Mouse (Mus musculus) frontal cortex, adult 2 months (tissue): ENCODE data around the gene Vezt. TPM values are rescaled to one million over a fixed set of nuclear protein-coding genes. Genes with fewer than 3 reads are reported as not detected.
A peak's percentile ranks its signal among the peaks of the same experiment; 100 is the strongest.

Experiments
- DNase-seq, 2 experiments: peaks; one replicate each; pipeline ENCODE4 v3.0.0; 2022; ENCODE audit warnings: low spot score in 1 of 2; ENCODE audit errors: extremely low spot score in 1 of 2
- polyA plus RNA-seq: library from polyadenylated mRNA; depleted of rRNA; stranded (reverse); fragments of >200 nt; gene quantifications from 2 replicates; pipeline ENCODE4 v1.2.3, GENCODE M21; 2012

Gene Vezt
- polyA plus RNA-seq, 1 experiment: 38.8 TPM

DNA sequence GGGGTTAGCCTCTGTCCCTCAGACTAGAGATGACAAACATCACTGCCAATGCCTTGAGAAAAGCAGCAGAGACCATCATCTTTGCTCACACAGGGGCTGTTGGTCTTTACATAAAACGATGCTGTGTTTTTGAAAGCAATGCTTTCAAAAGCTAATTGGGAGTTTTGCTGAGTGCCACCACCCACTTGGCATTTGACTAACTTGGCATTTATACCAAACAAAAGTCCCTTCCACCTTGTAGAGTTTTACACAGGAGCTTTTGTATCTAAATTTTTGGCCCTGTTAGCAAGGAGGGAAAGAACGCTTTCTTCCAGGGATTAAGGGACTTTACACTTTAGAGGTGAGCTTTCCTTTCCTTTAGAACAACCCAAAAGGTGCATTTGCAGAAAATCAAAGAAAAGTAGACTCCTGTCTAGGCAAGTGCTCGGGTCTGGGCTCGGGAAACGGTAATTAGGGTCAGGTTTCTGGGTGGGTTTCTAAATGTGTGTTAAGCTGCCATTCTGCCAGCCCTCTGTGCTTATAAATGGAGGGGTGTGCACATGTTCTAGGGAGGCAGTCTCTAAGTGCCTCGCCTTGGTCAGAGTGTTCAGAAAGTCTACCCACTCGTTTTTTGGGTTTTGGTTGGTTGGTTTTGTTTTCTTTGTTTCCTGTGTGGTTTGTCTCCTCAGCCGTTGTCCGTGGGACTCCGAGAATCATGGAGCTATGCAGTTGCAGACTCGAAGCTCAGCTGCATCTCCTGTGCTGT is 119.9 kb downstream of the Vezt start:
- DNase-seq: no peak

GRCm38 (mm10) chr10:93913525-93913924 is 122.1 kb downstream of the Vezt start:
- DNase-seq: no peak

DNA sequence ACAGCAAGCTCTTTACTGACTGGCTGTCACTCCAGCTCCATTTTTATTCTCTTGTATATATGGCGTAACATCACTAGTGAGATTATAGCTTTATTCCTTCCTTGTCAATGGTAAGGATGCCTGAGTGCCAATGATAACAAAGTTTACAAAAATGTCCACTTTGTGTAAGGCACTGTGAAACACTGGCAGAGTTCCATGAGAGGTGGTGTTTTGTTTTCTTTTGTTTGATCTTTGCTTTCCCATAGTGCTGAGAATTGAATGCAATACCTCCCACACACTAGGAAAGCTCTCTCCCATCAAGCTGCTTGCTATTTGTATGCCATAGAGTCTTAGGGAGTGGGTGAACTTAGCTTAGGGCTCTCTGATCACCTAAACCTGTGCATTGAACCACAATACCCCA is 122.7 kb downstream of the Vezt start:
- DNase-seq: no peak

DNA sequence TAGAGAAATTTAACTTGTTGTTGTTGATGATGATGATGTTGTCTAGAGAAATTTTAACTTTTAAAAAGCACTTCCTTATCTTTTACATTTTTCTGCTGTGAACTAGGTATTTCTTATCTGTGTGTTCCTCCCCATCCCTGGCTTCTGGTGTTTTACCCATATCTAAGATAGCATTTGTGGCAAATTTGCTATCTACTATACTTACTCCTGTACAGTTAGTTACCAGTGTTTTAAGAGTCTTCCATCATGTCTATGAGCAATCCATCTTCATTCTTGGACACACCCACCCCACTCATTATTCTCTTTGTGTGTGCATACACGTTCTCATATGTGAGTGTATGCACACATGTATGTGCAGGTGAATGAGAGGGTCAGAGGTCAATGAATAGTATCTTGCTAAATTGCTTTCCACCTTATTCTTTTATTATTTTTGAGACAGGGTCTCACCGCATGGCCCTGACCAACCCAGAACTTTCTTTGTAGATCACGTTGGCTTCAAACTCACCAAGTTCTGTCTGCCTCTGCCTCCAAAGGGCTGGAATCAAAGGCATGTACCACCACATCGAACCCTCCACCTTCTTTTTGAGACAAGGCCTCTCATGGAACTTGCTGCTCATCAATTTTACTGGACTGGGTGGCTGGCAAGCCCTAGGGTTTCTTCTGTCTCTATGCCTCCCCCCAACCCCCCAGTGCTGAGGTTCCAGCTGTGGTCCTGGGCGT is 123.3 kb downstream of the Vezt start:
- no peak for DNase-seq

GRCm38 (mm10) chr10:93911326-93911725 is 124.3 kb downstream of the Vezt start:
- no peak for DNase-seq

DNA sequence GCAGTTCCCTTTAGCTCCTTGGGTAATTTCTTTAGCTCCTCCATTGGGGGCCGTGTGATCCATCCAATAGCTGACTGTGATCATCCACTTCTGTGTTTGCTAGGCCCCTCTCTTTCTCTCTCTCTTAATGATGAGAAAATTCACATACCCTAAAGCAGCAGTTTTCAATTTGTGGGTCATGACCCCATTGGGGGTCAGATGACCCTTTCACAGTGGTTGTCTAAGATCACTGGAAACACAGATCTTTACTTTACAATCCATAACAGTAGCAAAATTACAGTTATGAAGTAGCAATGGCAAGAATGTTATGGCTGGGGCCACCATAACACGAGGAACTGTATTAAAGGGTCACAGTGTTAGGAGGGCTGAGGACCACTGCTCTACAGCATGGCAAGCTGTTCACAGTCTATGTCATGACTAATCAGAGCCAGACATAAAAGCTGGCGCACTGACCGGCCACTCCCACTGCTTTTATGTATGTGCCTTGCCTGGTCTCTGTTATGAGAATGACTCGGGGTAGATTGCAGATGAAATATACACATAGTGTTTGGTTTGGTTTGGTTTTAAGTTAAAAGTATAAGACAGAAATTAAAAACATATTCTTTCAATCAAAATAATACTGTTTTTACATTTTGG is 125.7 kb downstream of the Vezt start:
- DNase-seq: no peak

GRCm38 (mm10) chr10:93909015-93909414 is 126.6 kb downstream of the Vezt start:
- DNase-seq: no peak

DNA sequence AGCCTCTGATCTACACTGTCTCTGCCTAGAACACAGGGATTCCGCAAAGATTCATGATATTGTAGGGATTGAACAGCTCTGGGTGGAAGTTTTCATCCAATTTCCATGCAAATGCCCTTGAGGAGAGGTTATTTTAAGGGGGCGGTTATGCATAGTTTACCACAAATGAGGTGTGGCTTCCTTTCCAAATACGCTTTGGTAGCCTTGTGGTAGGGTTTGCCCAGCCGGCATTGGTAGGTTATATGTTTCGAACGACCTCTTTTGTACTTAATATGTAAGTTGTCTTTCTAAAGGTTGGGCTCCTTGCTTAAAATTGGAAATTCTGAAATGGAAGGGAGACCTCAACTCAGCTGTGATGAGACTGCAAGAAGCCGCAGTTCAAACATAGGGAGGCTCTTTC is 127.1 kb downstream of the Vezt start:
- DNase-seq: no peak

- no peak for DNase-seq
Measured at GRCm38 (mm10) chr10:93907376-93907775, 128.2 kb downstream of the Vezt start.

DNA sequence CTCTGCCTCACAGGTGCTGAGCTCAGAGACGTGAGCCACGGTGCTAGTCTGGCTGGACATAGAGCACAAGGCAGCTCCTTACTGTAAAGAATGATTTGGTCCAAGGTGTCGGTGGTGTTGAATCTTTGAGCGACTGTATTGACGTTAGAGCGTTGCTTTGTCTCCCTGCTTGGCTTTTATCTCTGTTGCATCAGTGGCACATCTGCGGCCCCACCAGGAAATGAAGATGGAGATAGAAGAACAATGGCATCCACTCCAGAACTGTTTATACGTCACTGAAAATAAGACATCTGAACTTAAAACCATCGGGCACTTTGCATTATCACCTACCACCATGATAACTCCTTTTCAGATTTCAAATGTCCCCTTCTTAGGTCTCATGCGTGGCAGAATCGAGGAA is 135.7 kb downstream of the Vezt start:
- no peak for DNase-seq

DNA sequence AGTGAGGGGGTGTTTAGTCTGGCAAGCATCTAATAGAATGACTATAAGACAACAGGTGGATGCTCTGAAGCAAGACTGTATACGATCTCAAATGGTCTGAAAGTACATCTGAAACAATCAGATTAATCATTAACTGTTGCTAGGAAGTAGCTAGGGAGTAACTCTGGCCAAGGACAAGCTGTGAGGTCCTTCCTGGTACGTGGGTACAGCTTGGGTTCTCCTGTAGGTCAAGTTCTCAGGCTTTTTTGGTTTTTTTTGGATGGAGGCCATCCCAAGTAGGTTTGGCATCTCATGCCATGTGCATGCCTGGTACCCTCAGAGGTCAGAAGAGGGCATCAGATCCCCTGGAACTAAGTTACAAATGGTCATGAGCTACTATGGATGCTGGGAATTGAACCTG is 136.3 kb downstream of the Vezt start:
- no peak for DNase-seq

DNA sequence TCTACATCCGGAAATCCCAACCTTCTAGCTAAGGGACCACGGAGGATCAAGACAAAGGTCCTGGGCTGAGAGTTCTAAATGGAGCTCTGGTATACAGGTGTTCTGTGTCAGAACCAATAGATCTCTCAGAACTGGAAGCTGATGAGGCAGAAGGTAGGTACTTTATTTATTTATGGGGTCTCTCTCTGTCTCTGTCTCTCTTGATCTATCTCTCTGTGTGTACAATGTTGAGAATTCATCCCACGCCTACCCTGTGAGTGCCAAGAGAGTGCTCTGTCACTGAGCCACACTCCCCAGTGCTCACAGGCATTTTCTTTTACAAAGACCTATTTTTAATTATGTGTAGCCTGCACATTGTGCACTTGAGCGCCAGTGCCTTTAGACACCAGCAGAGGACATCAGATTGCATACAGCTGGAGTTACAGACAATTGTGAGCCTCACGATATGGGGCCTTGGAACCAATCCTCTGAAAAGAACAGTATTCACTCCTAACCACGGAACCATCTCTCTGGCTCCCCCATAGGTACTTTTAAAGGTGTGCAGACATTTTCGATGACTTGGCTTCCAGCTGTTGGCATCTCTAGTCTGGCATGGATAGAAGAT is 138.5 kb downstream of the Vezt start, which contains the start of gene Metap2:
TSS of gene Metap2 (minus strand) at position 51 of the 604 bp plus-strand sequence.
- DNase-seq: no peak

- DNase-seq: no peak
Measured at GRCm38 (mm10) chr10:93892551-93892950, 143.1 kb downstream of the Vezt start.

- DNase-seq: no peak
Measured at GRCm38 (mm10) chr10:93891031-93891430, 144.6 kb downstream of the Vezt start.

GRCm38 (mm10) chr10:93890565-93890964 is 145.1 kb downstream of the Vezt start:
- DNase-seq: no peak

- peak; percentile 41 to 79 for DNase-seq
Measured at GRCm38 (mm10) chr10:93889976-93890375, 145.6 kb downstream of the Vezt start.

GRCm38 (mm10) chr10:93889579-93889950 is 146.1 kb downstream of the Vezt start:
- DNase-seq: peak; percentile 78 to 93
